Mouse (Mus musculus) small intestine, adult 2 months (tissue): ENCODE results near the gene Dnmt3a.

ENCODE experiments used
- CTCF ChIP-seq: fragments of 200-500 bp; IDR thresholded peaks from 2 replicates; pipeline ENCODE4 v1.5.1; 2012; ENCODE audit warnings: low read depth, mild to moderate bottlenecking, control low read depth, inconsistent platforms, low read length, moderate library complexity, mixed read lengths; ENCODE audit not compliant: insufficient replicate concordance, insufficient read length; ENCODE audit errors: extremely low read depth
- POLR2A ChIP-seq: fragments of 200-500 bp; IDR thresholded peaks from 2 replicates; pipeline ENCODE4 v1.6.1; 2012; ENCODE audit warnings: low read depth, mild to moderate bottlenecking, control low read depth, inconsistent platforms, low read length, moderate library complexity

DNA sequence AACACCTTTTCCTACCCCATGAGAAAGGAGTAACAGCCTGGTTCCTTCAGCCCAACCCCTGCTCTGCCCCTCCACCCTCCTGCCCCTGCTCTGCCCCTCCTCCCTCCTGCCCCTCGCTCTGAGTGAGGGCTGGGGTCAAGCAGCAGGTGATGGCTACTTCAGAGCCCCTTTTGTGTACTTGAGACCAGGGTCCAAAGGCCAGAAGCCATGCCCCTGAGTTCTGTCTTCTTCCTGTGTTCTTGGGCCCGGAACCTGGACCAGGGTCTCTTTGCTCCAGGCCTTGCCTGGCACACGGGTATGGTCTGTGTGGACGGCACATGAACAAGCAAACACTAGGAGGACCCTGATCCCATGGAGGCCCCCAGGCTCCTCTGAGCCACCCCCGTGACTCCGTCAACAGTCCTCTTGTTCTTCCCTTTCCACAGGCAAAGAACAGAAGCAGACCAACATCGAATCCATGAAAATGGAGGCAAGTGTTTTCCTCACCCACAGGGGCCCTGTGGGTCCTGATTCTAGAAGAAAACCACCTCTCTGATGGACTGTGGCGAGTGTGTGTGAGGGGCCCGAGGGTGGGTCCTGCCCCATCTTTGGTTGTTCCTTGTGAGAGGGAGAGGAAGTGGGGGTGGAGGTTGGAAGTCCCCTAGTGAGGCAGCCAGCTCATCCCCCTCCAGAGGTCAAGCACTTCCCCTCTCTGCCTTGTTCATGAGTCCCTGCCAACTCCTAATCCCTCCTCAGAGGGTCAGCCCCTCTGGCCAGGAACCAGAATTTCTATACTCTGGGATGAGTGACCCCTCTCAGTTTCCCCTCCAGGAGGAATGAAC, 66.8 kb downstream of the Dnmt3a start:
- TF ChIP-seq POLR2A (no peak), CTCF (no peak)
